Mouse (Mus musculus): ENCODE measurements at regions not wholly inside any gene's neighbourhood (a gene's known extent, or its start where the extent isn't known, plus 50 kb on each side); places are given as distances from the start of the nearest gene placed in this dataset.

GRCm38 (mm10) chr10:96220731-96221130 lies 84.3 kb downstream of the Gm5426 start:
- TF ChIP-seq CTCF (conservative IDR thresholded peaks at IDR 0.05; ENCODE audit: low read length) (no peak), NANOG (IDR thresholded peaks at IDR 0.05; ENCODE audit: borderline replicate concordance, low read length) (no peak), POU5F1 (IDR thresholded peaks at IDR 0.05; ENCODE audit: borderline replicate concordance, low read length) (no peak)
